Mouse (Mus musculus): ENCODE measurements around the gene Laptm5.

DNA sequence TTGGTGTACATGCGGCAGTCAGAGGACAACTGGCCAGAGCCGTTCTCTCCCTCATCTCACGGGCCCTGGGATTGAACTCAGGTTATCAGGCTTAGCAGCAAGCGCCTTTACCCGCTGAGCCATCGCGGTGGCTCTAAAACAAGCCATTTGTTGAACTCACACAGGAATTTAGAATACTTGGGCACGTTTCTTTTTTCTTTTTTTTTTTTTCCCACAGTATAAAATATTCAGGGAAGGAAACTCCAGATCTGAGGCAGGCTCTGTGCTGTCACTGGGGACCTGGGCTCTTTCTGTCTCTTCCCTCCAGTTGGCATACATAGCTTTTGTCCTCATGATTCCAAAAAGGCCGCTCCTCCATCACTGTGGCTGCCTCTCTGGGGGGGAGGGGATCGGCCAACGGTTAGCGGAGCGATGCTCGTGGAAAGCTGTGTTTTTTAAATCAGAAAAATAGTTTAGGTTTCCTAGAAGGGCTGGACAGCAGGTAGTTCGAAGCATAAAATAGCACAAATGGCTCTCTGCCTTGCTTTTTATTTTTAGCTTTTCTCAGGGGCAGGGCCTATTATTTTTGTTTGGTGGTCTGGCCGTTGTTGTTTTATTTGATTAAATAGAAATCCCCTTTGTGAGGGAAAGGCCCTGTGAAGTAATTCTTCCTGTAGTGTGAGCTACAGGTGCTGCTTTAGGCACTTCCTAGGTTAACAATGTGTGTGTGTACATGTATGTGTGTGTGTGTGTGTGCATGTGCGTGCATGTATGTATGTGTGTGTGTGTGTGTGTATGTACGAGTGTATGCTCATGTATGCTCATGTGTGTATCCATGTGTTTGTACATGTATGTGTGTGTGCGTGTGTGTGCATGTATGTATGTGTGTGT lies 5.5 kb upstream of the Laptm5 start:
- TF ChIP-seq CTCF (conservative IDR thresholded peaks at IDR 0.05; ENCODE audit: low read length), result no peak
- no peak for TF ChIP-seq POU5F1 (IDR thresholded peaks at IDR 0.05; ENCODE audit: borderline replicate concordance, low read length)
- no peak for TF ChIP-seq NANOG (IDR thresholded peaks at IDR 0.05; ENCODE audit: borderline replicate concordance, low read length)
